Mouse (Mus musculus) neural tube, embryonic 12.5 days (tissue): ENCODE measurements at regions not wholly inside any gene's neighbourhood (a gene's known extent, or its start where the extent isn't known, plus 50 kb on each side); places are given as distances from the start of the nearest gene placed in this dataset.

Experiments
- ATAC-seq: fragments of 200-750 bp; cut with Nextera tagmentation; 2 replicates; pipeline ENCODE4 v1.8.0; 2017; ENCODE audit warnings: low read depth, mild to moderate bottlenecking, moderate TSS enrichment, moderate library complexity; ENCODE audit not compliant: low FRiP score
- H3K27ac ChIP-seq: fragments of 300-500 bp; sonication (generic); 2 replicates; pipeline ENCODE4 v1.5.1; 2016
- H3K27me3 ChIP-seq: fragments of 300-500 bp; sonication (generic); replicated peaks from 2 replicates; pipeline ENCODE4 v1.6.1; 2016; ENCODE audit warnings: mild to moderate bottlenecking
- H3K36me3 ChIP-seq: fragments of 300-500 bp; sonication (generic); 2 replicates; pipeline ENCODE4 v1.6.1; 2016; ENCODE audit warnings: mild to moderate bottlenecking
- H3K4me1 ChIP-seq: fragments of 300-500 bp; sonication (generic); 2 replicates; pipeline ENCODE4 v1.6.1; 2016
- H3K4me2 ChIP-seq: fragments of 300-500 bp; sonication (generic); replicated peaks from 2 replicates; pipeline ENCODE4 v1.6.1; 2016; ENCODE audit warnings: mild to moderate bottlenecking
- H3K4me3 ChIP-seq: fragments of 300-500 bp; sonication (generic); 2 replicates; pipeline ENCODE4 v1.5.1; 2016
- H3K9ac ChIP-seq: fragments of 300-500 bp; sonication (generic); 2 replicates; pipeline ENCODE4 v1.6.1; 2016; ENCODE audit warnings: mild to moderate bottlenecking
- H3K9me3 ChIP-seq: fragments of 300-500 bp; sonication (generic); 2 replicates; pipeline ENCODE4 v1.6.1; 2016; ENCODE audit warnings: mild to moderate bottlenecking
- WGBS: fragments of 180-500 bp; shearing (Covaris S2); methylation state at CpG from one replicate; pipeline ENCODE4 v1.1.7; 2016; 5-methylcytosine and 5-hydroxymethylcytosine counted together

GRCm38 (mm10) chr6:102977122-102977521 lies 404.2 kb upstream of the Cntn3 start:
- 90% methylated on average over 3 of the region's 3 CpGs for WGBS

GRCm38 (mm10) chr6:103023326-103023725 lies 450.4 kb upstream of the Cntn3 start:
- H3K27me3 ChIP-seq: no peaks in the 10 kb centered on the region
- H3K4me3 ChIP-seq: no peak overlapping the region
- no peaks in the 10 kb centered on the region for H3K9me3 ChIP-seq
- H3K4me2 ChIP-seq: no peak overlapping the region
- no peaks in the 10 kb centered on the region for H3K4me1 ChIP-seq
- no peak overlapping the region for H3K27ac ChIP-seq
- ATAC-seq: no peak
- H3K36me3 ChIP-seq: no peaks in the 10 kb centered on the region
- no peak overlapping the region for H3K9ac ChIP-seq
- 78% methylated on average over 2 of the region's 2 CpGs for WGBS

More at GRCm38 (mm10) chr6:102977122-102977521, 404.2 kb upstream of the Cntn3 start:
- Histone ChIP-seq H3K36me3 (no peaks in the 10 kb centered on the region), H3K4me3 (no peak overlapping the region), H3K9ac (no peak overlapping the region), H3K4me1 (no peaks in the 10 kb centered on the region), H3K9me3 (no peaks in the 10 kb centered on the region), H3K4me2 (no peak overlapping the region), H3K27ac (no peak overlapping the region), H3K27me3 (no peaks in the 10 kb centered on the region)
- no peak for ATAC-seq

GRCm38 (mm10) chr6:103024006-103024405 lies 451.1 kb upstream of the Cntn3 start:
- Histone ChIP-seq H3K4me3 (no peak overlapping the region), H3K9me3 (no peaks in the 10 kb centered on the region), H3K4me2 (no peak overlapping the region), H3K27ac (no peak overlapping the region), H3K27me3 (no peaks in the 10 kb centered on the region), H3K9ac (no peak overlapping the region), H3K36me3 (no peaks in the 10 kb centered on the region), H3K4me1 (no peaks in the 10 kb centered on the region)
- 69% methylated on average over 2 of the region's 2 CpGs for WGBS
- ATAC-seq: no peak

- Histone ChIP-seq H3K4me3 (no peak overlapping the region), H3K27ac (no peak overlapping the region), H3K27me3 (no peaks in the 10 kb centered on the region), H3K9ac (no peak overlapping the region), H3K36me3 (no peaks in the 10 kb centered on the region), H3K4me2 (no peak overlapping the region), H3K4me1 (no peaks in the 10 kb centered on the region), H3K9me3 (no peaks in the 10 kb centered on the region)
- ATAC-seq: no peak
- WGBS: 85% methylated on average over 1 of the region's 1 CpGs
Measured at GRCm38 (mm10) chr6:103028150-103028549, 455.2 kb upstream of the Cntn3 start.

GRCm38 (mm10) chr6:103033418-103033817 lies 460.5 kb upstream of the Cntn3 start:
- Histone ChIP-seq H3K4me3 (no peak overlapping the region), H3K9me3 (no peaks in the 10 kb centered on the region), H3K36me3 (no peaks in the 10 kb centered on the region), H3K9ac (no peak overlapping the region), H3K4me2 (no peak overlapping the region), H3K4me1 (no peaks in the 10 kb centered on the region), H3K27ac (no peak overlapping the region), H3K27me3 (no peaks in the 10 kb centered on the region)
- 61% methylated on average over 3 of the region's 4 CpGs for WGBS
- ATAC-seq: no peak

GRCm38 (mm10) chr6:103033919-103034318 lies 461.0 kb upstream of the Cntn3 start:
- Histone ChIP-seq H3K9ac (no peak overlapping the region), H3K4me3 (no peak overlapping the region)
- ATAC-seq: no peak

GRCm38 (mm10) chr6:103060591-103060990 lies 449.8 kb upstream of the Chl1 start:
- H3K4me3 ChIP-seq: no peak overlapping the region

More at GRCm38 (mm10) chr6:103033919-103034318, 461.0 kb upstream of the Cntn3 start:
- no peak overlapping the region for H3K27ac ChIP-seq
- no peak overlapping the region for H3K4me2 ChIP-seq
- no peaks in the 10 kb centered on the region for H3K27me3 ChIP-seq
- H3K4me1 ChIP-seq: no peaks in the 10 kb centered on the region
- no peaks in the 10 kb centered on the region for H3K9me3 ChIP-seq
- no peaks in the 10 kb centered on the region for H3K36me3 ChIP-seq
- 47% methylated on average over 7 of the region's 7 CpGs for WGBS

GRCm38 (mm10) chr6:103106189-103106588 lies 404.2 kb upstream of the Chl1 start:
- Histone ChIP-seq H3K4me2 (no peak overlapping the region), H3K27me3 (no peaks in the 10 kb centered on the region), H3K4me3 (no peak overlapping the region), H3K9ac (no peak overlapping the region), H3K36me3 (no peaks in the 10 kb centered on the region), H3K4me1 (no peaks in the 10 kb centered on the region), H3K27ac (no peak overlapping the region), H3K9me3 (no peaks in the 10 kb centered on the region)
- no peak for ATAC-seq
- WGBS: 44% methylated on average over 1 of the region's 1 CpGs

More at GRCm38 (mm10) chr6:103060591-103060990, 449.8 kb upstream of the Chl1 start:
- Histone ChIP-seq H3K4me2 (no peak overlapping the region), H3K27ac (no peak overlapping the region), H3K4me1 (no peaks in the 10 kb centered on the region), H3K36me3 (no peaks in the 10 kb centered on the region), H3K27me3 (no peaks in the 10 kb centered on the region), H3K9ac (no peak overlapping the region), H3K9me3 (no peaks in the 10 kb centered on the region)
- WGBS: 83% methylated on average over 5 of the region's 5 CpGs
- ATAC-seq: no peak

GRCm38 (mm10) chr6:103119537-103119936 lies 390.8 kb upstream of the Chl1 start:
- Histone ChIP-seq H3K36me3 (no peaks in the 10 kb centered on the region), H3K9ac (no peak overlapping the region), H3K9me3 (no peaks in the 10 kb centered on the region), H3K4me1 (no peaks in the 10 kb centered on the region), H3K27me3 (no peaks in the 10 kb centered on the region), H3K4me2 (no peak overlapping the region), H3K4me3 (no peak overlapping the region), H3K27ac (no peak overlapping the region)
- 79% methylated on average over 2 of the region's 2 CpGs for WGBS
- no peak for ATAC-seq

- Histone ChIP-seq H3K36me3 (no peaks in the 10 kb centered on the region), H3K4me3 (no peak overlapping the region), H3K9ac (no peak overlapping the region), H3K4me1 (no peaks in the 10 kb centered on the region), H3K4me2 (no peak overlapping the region), H3K9me3 (no peaks in the 10 kb centered on the region), H3K27me3 (no peaks in the 10 kb centered on the region), H3K27ac (no peak overlapping the region)
- no peak for ATAC-seq
- 86% methylated on average over 5 of the region's 5 CpGs for WGBS
Measured at GRCm38 (mm10) chr6:103140851-103141250, 369.5 kb upstream of the Chl1 start.

- Histone ChIP-seq H3K27ac (no peak overlapping the region), H3K4me2 (no peak overlapping the region), H3K4me3 (no peak overlapping the region), H3K9ac (no peak overlapping the region), H3K9me3 (no peaks in the 10 kb centered on the region), H3K27me3 (no peaks in the 10 kb centered on the region), H3K4me1 (no peaks in the 10 kb centered on the region), H3K36me3 (no peaks in the 10 kb centered on the region)
- 68% methylated on average over 1 of the region's 1 CpGs for WGBS
- no peak for ATAC-seq
Measured at GRCm38 (mm10) chr6:103177851-103178250, 332.5 kb upstream of the Chl1 start.

GRCm38 (mm10) chr6:103183355-103183754 lies 327.0 kb upstream of the Chl1 start:
- no peak overlapping the region for H3K4me2 ChIP-seq
- no peaks in the 10 kb centered on the region for H3K36me3 ChIP-seq
- H3K9ac ChIP-seq: no peak overlapping the region
- H3K4me1 ChIP-seq: no peaks in the 10 kb centered on the region
- H3K9me3 ChIP-seq: no peaks in the 10 kb centered on the region
- H3K4me3 ChIP-seq: no peak overlapping the region
- no peak overlapping the region for H3K27ac ChIP-seq
- no peak for ATAC-seq
- H3K27me3 ChIP-seq: no peaks in the 10 kb centered on the region

- no peak overlapping the region for H3K9ac ChIP-seq
- H3K9me3 ChIP-seq: no peaks in the 10 kb centered on the region
- no peaks in the 10 kb centered on the region for H3K36me3 ChIP-seq
- ATAC-seq: peak; percentile 79
- no peak overlapping the region for H3K4me3 ChIP-seq
- H3K4me2 ChIP-seq: no peak overlapping the region
- no peaks in the 10 kb centered on the region for H3K27me3 ChIP-seq
- no peaks in the 10 kb centered on the region for H3K4me1 ChIP-seq
- 75% methylated on average over 6 of the region's 6 CpGs for WGBS
- no peak overlapping the region for H3K27ac ChIP-seq
Measured at GRCm38 (mm10) chr6:103196838-103197237, 313.5 kb upstream of the Chl1 start.
